Mouse (Mus musculus) stomach, embryonic 14.5 days (tissue): ENCODE results near the gene Get4. TPM values are rescaled to one million over a fixed set of nuclear protein-coding genes. Genes with fewer than 3 reads are reported as not detected.

Experiments used
- ATAC-seq: fragments of 200-750 bp; cut with Nextera tagmentation; 2 replicates; pipeline ENCODE4 v1.8.0; 2017; ENCODE audit warnings: low read depth, moderate TSS enrichment; ENCODE audit not compliant: insufficient number of reproducible peaks, insufficient read depth, low FRiP score
- H3K27ac ChIP-seq: fragments of 300-500 bp; sonication (generic); 2 replicates; pipeline ENCODE4 v1.5.1; 2014; ENCODE audit warnings: mild to moderate bottlenecking, low read length, moderate library complexity, mixed read lengths
- H3K27me3 ChIP-seq: fragments of 300-500 bp; sonication (generic); 2 replicates; pipeline ENCODE4 v1.6.1; 2014; ENCODE audit warnings: low read length, control low read depth, mixed read lengths; ENCODE audit not compliant: control insufficient read depth, insufficient read depth
- H3K36me3 ChIP-seq: fragments of 300-500 bp; sonication (generic); 2 replicates; pipeline ENCODE4 v1.6.1; 2014; ENCODE audit warnings: mild to moderate bottlenecking, control low read depth, low read length, moderate library complexity, mixed read lengths; ENCODE audit not compliant: control insufficient read depth, insufficient read depth
- H3K4me1 ChIP-seq: fragments of 300-500 bp; sonication (generic); 2 replicates; pipeline ENCODE4 v1.6.1; 2014; ENCODE audit warnings: low read length, control low read depth, mixed read lengths; ENCODE audit not compliant: control insufficient read depth, insufficient read depth
- H3K4me2 ChIP-seq: fragments of 300-500 bp; sonication (generic); replicated peaks from 2 replicates; pipeline ENCODE4 v1.6.1; 2014; ENCODE audit warnings: low read depth, low read length, control low read depth
- H3K4me3 ChIP-seq: fragments of 300-500 bp; sonication (generic); 2 replicates; pipeline ENCODE4 v1.5.1; 2014; ENCODE audit warnings: low read depth, low read length, control low read depth
- H3K9ac ChIP-seq: fragments of 300-500 bp; sonication (generic); replicated peaks from 2 replicates; pipeline ENCODE4 v1.6.1; 2014; ENCODE audit warnings: low read depth, mild to moderate bottlenecking, control low read depth, low read length, moderate library complexity, mixed read lengths
- H3K9me3 ChIP-seq: fragments of 300-500 bp; sonication (generic); 2 replicates; pipeline ENCODE4 v1.6.1; 2016; ENCODE audit warnings: low read depth, low read length, control low read depth; ENCODE audit not compliant: control insufficient read depth
- WGBS: fragments of 180-500 bp; shearing (Covaris S2); extraction: QIAGEN DNeasy Blood & Tissue Kit; methylation state at CpG from one replicate; pipeline ENCODE4 v1.1.7; 2014; 5-methylcytosine and 5-hydroxymethylcytosine counted together
- polyA plus RNA-seq: library from polyadenylated mRNA; unstranded; fragments of >200 nt; fragmentation: Nextera tagmentation; extraction: Ambion mirVana; gene quantifications from 2 replicates; pipeline ENCODE4 v1.2.1, GENCODE M21; 2014

The Get4 gene
- polyA plus RNA-seq, 1 experiment from 2014 or later, result 149 TPM

GRCm38 (mm10) chr5:139310477-139310876 is 58.4 kb downstream of the Get4 start:
- WGBS, result 90% methylated on average over 4 of the region's 4 CpGs
- H3K9me3 ChIP-seq, result no peaks in the 10 kb centered on the region
- no peaks in the 10 kb centered on the region for H3K36me3 ChIP-seq
- ATAC-seq, result no peak
- H3K4me3 ChIP-seq, result no peak overlapping the region
- no peak overlapping the region for H3K4me2 ChIP-seq
- H3K4me1 ChIP-seq, result no peaks in the 10 kb centered on the region
- H3K27ac ChIP-seq, result no peak overlapping the region
- no peak overlapping the region for H3K9ac ChIP-seq
- no peaks in the 10 kb centered on the region for H3K27me3 ChIP-seq

- ATAC-seq, result no peak
- Histone ChIP-seq H3K4me1 (no peaks in the 10 kb centered on the region), H3K27ac (no peak overlapping the region), H3K9me3 (no peaks in the 10 kb centered on the region), H3K27me3 (no peaks in the 10 kb centered on the region), H3K9ac (no peak overlapping the region), H3K4me2 (no peak overlapping the region), H3K4me3 (no peak overlapping the region), H3K36me3 (no peaks in the 10 kb centered on the region)
- WGBS, result 87% methylated on average over 9 of the region's 9 CpGs
Measured at GRCm38 (mm10) chr5:139311822-139312221, 59.7 kb downstream of the Get4 start.

GRCm38 (mm10) chr5:139313536-139313935 is 61.4 kb downstream of the Get4 start:
- Histone ChIP-seq H3K27me3 (no peaks in the 10 kb centered on the region), H3K4me1 (no peaks in the 10 kb centered on the region), H3K4me3 (no peak overlapping the region), H3K9ac (no peak overlapping the region), H3K4me2 (no peak overlapping the region), H3K27ac (no peak overlapping the region), H3K9me3 (no peaks in the 10 kb centered on the region), H3K36me3 (no peaks in the 10 kb centered on the region)
- 76% methylated on average over 9 of the region's 9 CpGs for WGBS
- ATAC-seq, result no peak

GRCm38 (mm10) chr5:139314941-139315642 is 63.0 kb downstream of the Get4 start:
- H3K27ac ChIP-seq, result no peak overlapping the region
- H3K4me2 ChIP-seq, result no peak overlapping the region
- ATAC-seq, result no peak
- no peaks in the 10 kb centered on the region for H3K36me3 ChIP-seq
- H3K27me3 ChIP-seq, result no peaks in the 10 kb centered on the region
- WGBS, result 85% methylated on average over 12 of the region's 12 CpGs
- H3K4me3 ChIP-seq, result no peak overlapping the region
- H3K9ac ChIP-seq, result no peak overlapping the region
- no peaks in the 10 kb centered on the region for H3K4me1 ChIP-seq
- no peaks in the 10 kb centered on the region for H3K9me3 ChIP-seq

GRCm38 (mm10) chr5:139316982-139317675 is 65.0 kb downstream of the Get4 start:
- peak; percentile 87 for ATAC-seq
- Histone ChIP-seq H3K27me3 (no peaks in the 10 kb centered on the region), H3K4me3 (no peak overlapping the region), H3K4me1 (no peaks in the 10 kb centered on the region), H3K27ac (peak overlapping the region; percentile 44; the same call in 1 of the 2 replicates), H3K9ac (no peak overlapping the region), H3K4me2 (no peak overlapping the region), H3K36me3 (no peaks in the 10 kb centered on the region), H3K9me3 (no peaks in the 10 kb centered on the region)
- WGBS, result 59% methylated on average over 6 of the region's 6 CpGs

- no peaks in the 10 kb centered on the region for H3K36me3 ChIP-seq
- H3K9ac ChIP-seq, result no peak overlapping the region
- H3K4me3 ChIP-seq, result no peak overlapping the region
- H3K4me1 ChIP-seq, result no peaks in the 10 kb centered on the region
- H3K27ac ChIP-seq, result peak overlapping the region; percentile 44; the same call in 1 of the 2 replicates
- H3K4me2 ChIP-seq, result no peak overlapping the region
- H3K9me3 ChIP-seq, result no peaks in the 10 kb centered on the region
- WGBS, result 69% methylated on average over 21 of the region's 21 CpGs
- no peak for ATAC-seq
- H3K27me3 ChIP-seq, result no peaks in the 10 kb centered on the region
Measured at GRCm38 (mm10) chr5:139317751-139318504, 65.8 kb downstream of the Get4 start.

Other genes starting within 250 kb of the Get4 start
- gene Prkar1b, start 102.3 kb upstream of the Get4 start, polyA plus RNA-seq, result 19.5 and 20.1 TPM in 2 replicates
- 6.4 TPM in 2 replicates for gene Dnaaf5, start 102.1 kb upstream of the Get4 start, polyA plus RNA-seq
- 60.2 and 66.6 TPM in 2 replicates for gene Sun1, start 51.7 kb upstream of the Get4 start, polyA plus RNA-seq
- 2.2 and 2.3 TPM in 2 replicates for gene Adap1, start 73.3 kb downstream of the Get4 start, polyA plus RNA-seq
- 105 and 120 TPM in 2 replicates for gene Cox19, start 99.1 kb downstream of the Get4 start, polyA plus RNA-seq
- gene Cyp2w1, start 100.3 kb downstream of the Get4 start, polyA plus RNA-seq, result 6.3 and 6.8 TPM in 2 replicates
- gene Gpr146, start 125.4 kb downstream of the Get4 start, polyA plus RNA-seq, result 1.3 and 1.5 TPM in 2 replicates
- gene C130050O18Rik, start 153.0 kb downstream of the Get4 start, polyA plus RNA-seq, result 0.48 and 1.3 TPM in 2 replicates
- gene Gper1, start 170.8 kb downstream of the Get4 start, polyA plus RNA-seq, result 3.3 TPM in 2 replicates
- gene 3110082I17Rik, start 208.2 kb downstream of the Get4 start, polyA plus RNA-seq, result 37.6 and 37.7 TPM in 2 replicates
- 5.8 and 6.9 TPM in 2 replicates for gene Zfand2a, start 232.2 kb downstream of the Get4 start, polyA plus RNA-seq